Mouse (Mus musculus) lung, postnatal 0 days (tissue): ENCODE measurements around the gene Atp2b2.

ENCODE experiments used
- CTCF ChIP-seq: IDR thresholded peaks from 2 replicates; pipeline ENCODE4 v1.5.1; 2016; ENCODE audit warnings: antibody characterized with exemption, mild to moderate bottlenecking
- EP300 ChIP-seq: IDR thresholded peaks from 2 replicates; pipeline ENCODE4 v1.6.1; 2016; ENCODE audit warnings: antibody characterized with exemption, mild to moderate bottlenecking, control low read depth

DNA sequence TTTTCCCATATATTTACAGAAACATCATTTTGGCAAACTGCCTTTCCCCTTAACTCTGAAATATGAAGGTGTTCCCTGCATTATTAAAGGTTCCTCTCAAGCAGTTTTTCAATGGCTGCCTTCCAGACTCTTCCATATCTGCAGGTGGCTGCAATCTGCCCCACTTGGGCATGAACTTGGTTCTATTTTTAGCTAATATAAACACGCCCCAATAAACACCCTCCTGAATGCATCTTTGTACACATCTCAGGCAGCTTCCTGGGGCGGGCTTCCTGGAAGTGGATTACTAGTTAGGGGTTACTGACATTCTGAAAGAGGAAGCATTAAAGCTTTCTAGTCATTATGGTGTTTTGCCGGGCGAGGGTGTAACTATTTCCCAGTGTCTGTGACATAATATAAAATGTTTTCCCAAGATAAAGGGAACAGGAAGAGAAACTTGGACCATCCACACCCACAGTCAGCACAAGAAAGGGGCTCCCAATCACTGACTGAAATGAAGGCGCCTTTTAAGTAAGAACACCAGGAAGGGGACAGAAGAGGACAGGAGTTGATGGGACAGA, 64.2 kb downstream of the Atp2b2 start:
- TF ChIP-seq CTCF, result no peak
- no peak for TF ChIP-seq EP300
